Mouse (Mus musculus): ENCODE results near the gene Vmn1r34.
"Not testable (repeated sequence)": the region's sequence is repeated elsewhere in the genome, so short reads cannot be mapped to it uniquely, and the experiment has no call there.

The Vmn1r34 gene

DNA sequence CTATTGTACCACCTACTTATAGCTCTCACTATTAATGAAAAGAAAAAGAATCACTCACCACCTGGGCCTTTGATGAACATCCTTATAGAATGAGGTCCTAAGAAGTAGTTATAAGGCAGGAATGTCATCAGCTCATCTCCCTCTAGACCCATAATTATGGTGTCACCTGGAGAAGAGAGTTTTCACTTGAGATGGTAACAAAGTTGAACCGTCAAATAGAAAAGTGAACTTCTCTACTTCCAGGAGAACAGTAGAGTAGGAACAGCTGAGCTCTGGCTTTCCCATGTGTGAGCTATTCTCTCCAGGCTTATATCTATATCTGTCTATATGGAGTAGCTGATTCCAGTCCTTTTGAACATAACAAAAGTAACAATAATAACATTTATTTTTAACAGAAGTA lies at the start of gene Vmn1r34:
TSS of gene Vmn1r34 (minus strand) at position 101 of the 400 bp plus-strand sequence.
- no peak for DNase-seq (ENCODE audit: low read depth, low spot score)

DNA sequence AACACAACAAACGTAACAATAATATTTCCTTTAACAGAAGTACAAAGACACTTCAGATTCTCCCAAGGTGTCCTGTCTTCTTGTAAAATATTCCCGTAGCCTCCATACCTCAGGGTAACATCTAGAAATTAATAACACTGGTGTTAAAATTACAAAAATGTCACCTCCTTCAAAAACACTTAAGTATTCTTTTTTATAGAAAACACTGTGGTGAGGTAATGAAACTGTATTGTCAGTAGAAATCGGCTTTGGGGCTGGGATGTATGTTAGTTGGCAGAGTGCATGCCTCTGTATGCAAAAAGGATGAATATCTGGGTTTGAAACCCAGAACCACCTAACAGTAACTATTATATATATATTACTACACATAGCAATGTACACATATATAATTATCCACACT lies 42.1 kb upstream of the Vmn1r34 start, which contains the start of gene Vmn1r35:
TSS of gene Vmn1r35 (minus strand) at position 101 of the 400 bp plus-strand sequence.
- no peak for DNase-seq (ENCODE audit: low read depth, low spot score)

GRCm38 (mm10) chr6:66618182-66618581 lies 25.5 kb downstream of the Vmn1r34 start, which contains the start of gene Vmn1r33:
Gene Vmn1r33 (minus strand): TSS chr6:66618282.
- DNase-seq (ENCODE audit: low read depth, low spot score), result not testable (repeated sequence)

DNA sequence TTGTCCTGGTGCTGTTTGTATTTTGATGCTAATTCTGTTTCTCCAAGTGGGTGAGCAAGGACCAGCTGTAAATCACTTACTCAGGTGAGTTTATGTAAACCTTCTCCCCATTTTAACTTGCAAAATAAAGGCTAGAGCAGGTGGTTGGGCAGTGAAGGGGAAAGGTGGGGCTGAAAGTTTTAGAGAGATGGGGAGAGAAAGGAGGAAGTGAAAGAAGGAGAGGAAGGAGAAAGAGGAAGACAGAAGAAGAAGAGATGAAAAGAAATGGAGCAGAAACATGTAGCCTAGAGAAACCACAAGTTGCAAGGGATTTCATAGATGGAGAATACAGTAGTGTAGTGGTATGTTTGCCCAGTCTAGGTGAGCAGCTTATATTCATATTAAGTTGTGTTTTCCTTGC lies 47.9 kb downstream of the Vmn1r34 start:
- DNase-seq (ENCODE audit: low read depth, low spot score), result no peak
